Mouse (Mus musculus): ENCODE measurements around the gene Cped1.

Gene Cped1

DNA sequence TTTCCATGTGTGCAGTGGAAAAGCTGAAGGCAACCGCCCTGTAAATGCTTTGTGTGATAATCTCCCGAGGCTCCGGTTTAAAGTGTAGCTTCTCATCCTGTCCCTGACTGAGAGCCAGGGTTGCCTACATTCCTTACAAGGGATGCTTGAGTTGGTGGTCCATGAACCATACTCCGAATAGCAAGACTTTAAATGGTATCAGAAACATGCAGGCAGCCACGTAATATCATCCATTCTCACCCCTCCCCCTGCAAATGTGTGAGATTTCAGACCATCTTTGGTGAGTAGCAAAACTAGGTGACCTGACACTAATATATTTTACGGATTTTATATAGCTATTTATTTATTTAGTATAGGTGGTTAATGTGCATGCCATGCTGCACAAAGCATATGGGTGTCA, 311.3 kb downstream of the Cped1 start:
- no peak for DNase-seq (ENCODE audit: low spot score)

DNA sequence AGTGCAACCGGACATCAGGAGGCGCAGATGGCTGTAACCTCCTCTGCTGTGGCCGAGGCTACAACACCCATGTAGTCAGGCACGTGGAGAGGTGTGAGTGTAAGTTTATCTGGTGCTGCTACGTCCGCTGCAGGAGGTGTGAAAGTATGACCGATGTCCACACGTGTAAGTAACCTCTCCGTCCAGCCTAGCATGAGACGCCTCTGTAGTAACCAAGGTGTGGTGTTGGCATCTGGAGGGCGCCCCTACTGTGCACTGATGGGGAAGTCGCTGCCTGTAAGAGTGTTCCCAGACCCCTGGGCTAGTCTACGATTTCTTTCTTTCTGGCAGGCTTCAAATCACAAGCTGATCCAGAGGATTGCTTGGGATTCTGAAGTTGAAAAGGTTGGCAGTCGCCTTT, 312.3 kb downstream of the Cped1 start:
- DNase-seq (ENCODE audit: low spot score): no peak

Measured in spleen, adult 12 weeks (tissue).